Mouse (Mus musculus) forebrain, embryonic 11.5 days (tissue): ENCODE results near the gene Clca3a1. TPM values are rescaled to one million over a fixed set of nuclear protein-coding genes. Genes with fewer than 3 reads are reported as not detected.

Experiments used
- polyA plus RNA-seq: library from polyadenylated mRNA; unstranded; fragments of >200 nt; fragmentation: Nextera tagmentation; extraction: Ambion mirVana; gene quantifications from 2 replicates; pipeline ENCODE4 v1.2.1, GENCODE M21; 2014

The Clca3a1 gene
- polyA plus RNA-seq, 1 experiment from 2014 or later: 0.04 TPM

Other genes starting within 250 kb of the Clca3a1 start
- 25.3 and 26.8 TPM in 2 replicates for gene Hs2st1, start 190.8 kb downstream of the Clca3a1 start, polyA plus RNA-seq
- 385 and 409 TPM in 2 replicates for gene Selenof, start 190.7 kb downstream of the Clca3a1 start, polyA plus RNA-seq
- gene Sh3glb1, start 40.6 kb downstream of the Clca3a1 start, polyA plus RNA-seq: 80.0 and 82.3 TPM in 2 replicates
- not detected in 2 replicates for gene Clca3a2, start 58.5 kb upstream of the Clca3a1 start, polyA plus RNA-seq
- gene Clca3b, start 88.4 kb upstream of the Clca3a1 start, polyA plus RNA-seq: not detected in 2 replicates
- gene Clca4b, start 171.6 kb upstream of the Clca3a1 start, polyA plus RNA-seq: not detected in 2 replicates
- gene Clca4a, start 214.1 kb upstream of the Clca3a1 start, polyA plus RNA-seq: not detected in 2 replicates